Mouse (Mus musculus) heart, adult 2 months (tissue): Measurements from ENCODE around the gene Creb3l2.

Experiments
- CTCF ChIP-seq: fragments of 200-600 bp; IDR thresholded peaks from 2 replicates; pipeline ENCODE4 v1.8.1; 2022; ENCODE audit warnings: antibody characterized with exemption, mild to moderate bottlenecking, moderate library complexity
- POLR2A ChIP-seq: fragments of 200-500 bp; IDR thresholded peaks from 2 replicates; pipeline ENCODE4 v1.6.1; 2011; ENCODE audit warnings: mild to moderate bottlenecking, low read depth, low read length, control low read depth; ENCODE audit not compliant: insufficient read depth

DNA sequence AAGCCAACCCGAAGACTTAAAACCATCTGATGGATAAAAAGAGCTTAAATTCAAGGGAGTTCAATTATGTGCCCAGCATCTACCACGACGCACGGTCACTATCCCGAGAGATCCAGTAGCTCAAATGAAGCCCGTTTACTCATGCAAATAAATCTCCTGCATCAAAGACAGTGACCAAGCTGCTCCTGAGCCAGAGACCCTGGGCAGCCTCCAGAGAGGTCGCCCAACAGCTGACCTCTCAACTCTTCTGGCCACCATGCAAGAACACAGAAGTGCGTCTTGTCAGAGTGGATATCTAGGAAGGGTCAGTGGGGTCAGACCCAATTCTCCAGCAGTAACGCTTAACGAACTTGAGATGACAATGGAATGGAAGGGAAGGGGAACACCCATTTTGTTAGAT lies 35.9 kb downstream of the Creb3l2 start:
- TF ChIP-seq CTCF (no peak), POLR2A (no peak)
